Mouse (Mus musculus): Measurements from ENCODE around the gene Fcgr4.

Gene Fcgr4

GRCm38 (mm10) chr1:171011733-171012132, 7.0 kb upstream of the Fcgr4 start:
- no peak for DNase-seq (ENCODE audit: low spot score in 2 of 2)

- no peak for DNase-seq (ENCODE audit: low spot score in 2 of 2)
Observed at GRCm38 (mm10) chr1:171016676-171017356, 1.9 kb upstream of the Fcgr4 start.

- DNase-seq (ENCODE audit: low spot score in 2 of 2): peak in 1 of 2 experiments; percentile 31
Observed at GRCm38 (mm10) chr1:171017468-171018158, 1.1 kb upstream of the Fcgr4 start.

- no peak for DNase-seq (ENCODE audit: low spot score in 2 of 2)
Observed at GRCm38 (mm10) chr1:171019311-171019950, 711 bp downstream of the Fcgr4 start.

GRCm38 (mm10) chr1:171031752-171032151, 13.0 kb downstream of the Fcgr4 start:
- DNase-seq (ENCODE audit: low spot score in 2 of 2): no peak

- no peak for DNase-seq (ENCODE audit: low spot score in 2 of 2)
Observed at GRCm38 (mm10) chr1:171032691-171033090, 14.0 kb downstream of the Fcgr4 start.

GRCm38 (mm10) chr1:171033196-171033595, 14.5 kb downstream of the Fcgr4 start:
- DNase-seq (ENCODE audit: low spot score in 2 of 2): peak in 1 of 2 experiments; percentile 16

GRCm38 (mm10) chr1:171033756-171034155, 15.0 kb downstream of the Fcgr4 start:
- DNase-seq (ENCODE audit: low spot score in 2 of 2): peak; percentile 86 to 89

GRCm38 (mm10) chr1:171034201-171034600, 15.5 kb downstream of the Fcgr4 start:
- DNase-seq (ENCODE audit: low spot score in 2 of 2): peak; percentile 60 to 62

GRCm38 (mm10) chr1:171035611-171036010, 16.9 kb downstream of the Fcgr4 start:
- no peak for DNase-seq (ENCODE audit: low spot score in 2 of 2)

- peak; percentile 78 to 83 for DNase-seq (ENCODE audit: low spot score in 2 of 2)
Observed at GRCm38 (mm10) chr1:171036550-171037324, 18.0 kb downstream of the Fcgr4 start.

GRCm38 (mm10) chr1:171037861-171038721, 19.4 kb downstream of the Fcgr4 start:
- peak; percentile 90 to 91 for DNase-seq (ENCODE audit: low spot score in 2 of 2)

GRCm38 (mm10) chr1:171039135-171039534, 20.4 kb downstream of the Fcgr4 start:
- no peak for DNase-seq (ENCODE audit: low spot score in 2 of 2)

GRCm38 (mm10) chr1:171039880-171040279, 21.2 kb downstream of the Fcgr4 start:
- no peak for DNase-seq (ENCODE audit: low spot score in 2 of 2)

GRCm38 (mm10) chr1:171043594-171044153, 25.0 kb downstream of the Fcgr4 start:
- DNase-seq (ENCODE audit: low spot score in 2 of 2): peak in 1 of 2 experiments; percentile 17

GRCm38 (mm10) chr1:171044365-171045078, 25.8 kb downstream of the Fcgr4 start:
- peak; percentile 85 to 86 for DNase-seq (ENCODE audit: low spot score in 2 of 2)

- DNase-seq (ENCODE audit: low spot score in 2 of 2): no peak
Observed at GRCm38 (mm10) chr1:171045079-171045465, 26.4 kb downstream of the Fcgr4 start.

- DNase-seq (ENCODE audit: low spot score in 2 of 2): no peak
Observed at GRCm38 (mm10) chr1:171046501-171046900, 27.8 kb downstream of the Fcgr4 start.

- no peak for DNase-seq (ENCODE audit: low spot score in 2 of 2)
Observed at GRCm38 (mm10) chr1:171049263-171049662, 30.5 kb downstream of the Fcgr4 start.

GRCm38 (mm10) chr1:171050774-171051173, 32.1 kb downstream of the Fcgr4 start:
- DNase-seq (ENCODE audit: low spot score in 2 of 2): peak in 1 of 2 experiments; percentile 16
